Mouse (Mus musculus) spleen, adult 12 weeks (tissue): Measurements from ENCODE around the gene Spa17.
A peak's percentile ranks its signal among the peaks of the same experiment; 100 is the strongest.

ENCODE experiments used
- DNase-seq: peaks from one replicate; pipeline ENCODE4 v3.0.0; 2022; ENCODE audit warnings: low spot score

The Spa17 gene

GRCm38 (mm10) chr9:37613182-37613910, at the start of gene Spa17:
Gene Spa17 (minus strand): TSS chr9:37613722.
- peak; percentile 79 for DNase-seq

GRCm38 (mm10) chr9:37663210-37663609, 49.7 kb upstream of the Spa17 start:
- no peak for DNase-seq

- no peak for DNase-seq
Observed at GRCm38 (mm10) chr9:37659413-37659812, 45.9 kb upstream of the Spa17 start.

- peak; percentile 58 for DNase-seq
Observed at GRCm38 (mm10) chr9:37656931-37657481, 43.5 kb upstream of the Spa17 start, which contains the start of gene Tbrg1. Gene Tbrg1 (minus strand): TSS chr9:37657312.

- DNase-seq, result peak; percentile 22
Observed at GRCm38 (mm10) chr9:37656439-37656881, 42.9 kb upstream of the Spa17 start.

GRCm38 (mm10) chr9:37655961-37656360, 42.4 kb upstream of the Spa17 start:
- DNase-seq, result no peak

GRCm38 (mm10) chr9:37653836-37654235, 40.3 kb upstream of the Spa17 start:
- no peak for DNase-seq

- DNase-seq, result no peak
Observed at GRCm38 (mm10) chr9:37650639-37651038, 37.1 kb upstream of the Spa17 start.

- no peak for DNase-seq
Observed at GRCm38 (mm10) chr9:37646246-37646645, 32.7 kb upstream of the Spa17 start.

GRCm38 (mm10) chr9:37638721-37639120, 25.2 kb upstream of the Spa17 start:
- DNase-seq, result no peak

- DNase-seq, result no peak
Observed at GRCm38 (mm10) chr9:37636800-37637542, 23.4 kb upstream of the Spa17 start.

GRCm38 (mm10) chr9:37636335-37636734, 22.8 kb upstream of the Spa17 start:
- peak; percentile 17 for DNase-seq

GRCm38 (mm10) chr9:37634269-37634668, 20.7 kb upstream of the Spa17 start:
- DNase-seq, result no peak

- no peak for DNase-seq
Observed at GRCm38 (mm10) chr9:37632305-37632704, 18.8 kb upstream of the Spa17 start.

- no peak for DNase-seq
Observed at GRCm38 (mm10) chr9:37629941-37630340, 16.4 kb upstream of the Spa17 start.

GRCm38 (mm10) chr9:37628581-37628980, 15.1 kb upstream of the Spa17 start:
- DNase-seq, result no peak

- no peak for DNase-seq
Observed at GRCm38 (mm10) chr9:37627263-37627662, 13.7 kb upstream of the Spa17 start.

GRCm38 (mm10) chr9:37626103-37626567, 12.6 kb upstream of the Spa17 start:
- DNase-seq, result no peak

- no peak for DNase-seq
Observed at GRCm38 (mm10) chr9:37625641-37626040, 12.1 kb upstream of the Spa17 start.

- no peak for DNase-seq
Observed at GRCm38 (mm10) chr9:37625129-37625528, 11.6 kb upstream of the Spa17 start.

GRCm38 (mm10) chr9:37624502-37624901, 11.0 kb upstream of the Spa17 start:
- DNase-seq, result no peak

- DNase-seq, result no peak
Observed at GRCm38 (mm10) chr9:37623981-37624380, 10.5 kb upstream of the Spa17 start.

- DNase-seq, result no peak
Observed at GRCm38 (mm10) chr9:37621290-37621689, 7.8 kb upstream of the Spa17 start.
